Mouse (Mus musculus): ENCODE results near the gene Sstr2.

DNA sequence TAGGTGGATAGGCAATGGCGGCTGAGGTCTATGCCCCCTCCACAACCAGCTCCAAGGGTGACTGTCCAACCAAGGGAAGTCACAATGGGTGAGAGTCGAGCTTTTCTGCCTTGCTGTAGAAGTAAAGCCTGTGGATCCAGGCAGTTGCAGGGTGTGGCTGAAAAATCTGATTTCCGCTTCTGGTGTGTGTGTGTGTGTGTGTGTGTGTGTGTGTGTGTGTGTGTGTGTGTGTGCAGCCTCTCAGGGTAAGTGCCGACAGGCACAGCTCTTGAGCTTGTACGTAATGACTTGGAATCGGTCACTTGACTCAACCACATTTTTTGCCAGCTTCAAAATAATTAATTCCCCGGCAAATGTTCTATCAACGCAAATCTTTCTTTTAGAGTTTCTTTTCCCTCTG is 12.2 kb downstream of the Sstr2 start:
- no peak for TF ChIP-seq POLR2A (IDR thresholded peaks at IDR 0.05; ENCODE audit: borderline replicate concordance, insufficient read depth, low read length)
- TF ChIP-seq CTCF (IDR thresholded peaks at IDR 0.05; ENCODE audit: borderline replicate concordance, insufficient read depth, low read depth, low read length) = no peak
